Mouse (Mus musculus): ENCODE results near the gene Fig4.

The Fig4 gene

DNA sequence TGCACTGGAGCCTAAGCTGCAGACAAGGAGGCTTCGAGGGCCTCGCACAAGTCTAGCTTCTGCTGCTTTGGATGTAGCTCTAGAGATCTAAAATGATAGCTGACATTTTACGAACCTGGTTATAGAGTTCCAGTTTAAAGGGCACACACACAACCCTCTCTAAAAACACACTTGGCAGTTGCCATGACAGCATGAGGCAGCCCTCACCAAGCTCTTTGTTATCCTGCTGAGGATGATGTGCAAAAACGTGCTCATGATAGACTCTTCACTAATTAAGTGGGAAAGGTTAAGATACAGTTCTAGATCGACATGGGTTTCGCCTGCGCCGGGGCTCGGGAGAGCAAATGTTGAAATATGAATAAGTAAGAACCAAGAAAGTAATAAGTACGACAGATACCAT lies 84.2 kb downstream of the Fig4 start:
- no peak for DNase-seq (ENCODE audit: low read depth, low spot score)
- peaks cover 10% of the 10 kb centered on the region for H3K36me3 ChIP-seq (ENCODE audit: control insufficient read depth, insufficient read depth, low read length, poor library complexity, severe bottlenecking)
- H3K27me3 ChIP-seq (ENCODE audit: control insufficient read depth, insufficient read depth, low read length, poor library complexity, severe bottlenecking), result no peaks in the 10 kb centered on the region

DNA sequence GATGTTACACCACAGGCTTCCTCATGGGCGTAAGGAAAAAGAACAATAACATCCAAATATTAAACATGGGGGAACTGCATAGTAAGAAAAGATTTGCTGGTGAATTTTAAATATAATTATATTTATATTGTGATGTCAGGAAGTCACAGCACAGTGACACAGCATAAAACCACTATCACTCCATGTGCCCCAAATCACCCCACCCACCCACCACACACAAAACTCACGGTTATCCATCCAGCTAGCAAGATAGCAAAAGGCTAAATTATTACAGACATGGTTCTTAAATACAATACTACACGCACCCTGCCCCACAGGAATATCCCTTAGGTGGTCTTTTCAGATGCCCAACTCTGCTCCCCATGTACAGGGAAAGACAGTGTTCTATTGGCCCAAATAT lies 89.0 kb downstream of the Fig4 start:
- Histone ChIP-seq H3K27me3 (ENCODE audit: control insufficient read depth, insufficient read depth, low read length, poor library complexity, severe bottlenecking) (no peaks in the 10 kb centered on the region), H3K36me3 (ENCODE audit: control insufficient read depth, insufficient read depth, low read length, poor library complexity, severe bottlenecking) (peaks cover 4% of the 10 kb centered on the region; the same call in 1 of the 2 replicates)
- DNase-seq (ENCODE audit: low read depth, low spot score), result no peak

DNA sequence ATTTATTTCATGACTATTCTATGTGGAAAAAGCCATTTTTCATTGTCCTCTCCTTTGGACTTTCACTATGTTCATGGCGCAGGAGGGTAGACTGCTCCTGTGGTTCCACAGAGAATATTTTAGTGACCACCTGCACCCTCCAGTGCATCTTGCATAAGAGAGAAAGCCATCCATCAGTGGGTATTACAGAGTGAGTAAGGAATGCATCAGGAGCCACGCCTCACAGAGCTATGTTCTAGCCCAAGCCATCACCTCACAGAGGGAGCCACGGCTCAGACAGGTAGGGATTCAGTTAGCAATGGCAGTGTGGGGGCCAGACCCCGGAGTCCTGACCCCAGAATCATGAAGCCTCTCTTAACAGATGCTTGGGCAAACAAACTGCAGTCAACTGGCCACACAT lies 93.5 kb downstream of the Fig4 start:
- Histone ChIP-seq H3K27me3 (ENCODE audit: control insufficient read depth, insufficient read depth, low read length, poor library complexity, severe bottlenecking) (no peaks in the 10 kb centered on the region), H3K36me3 (ENCODE audit: control insufficient read depth, insufficient read depth, low read length, poor library complexity, severe bottlenecking) (peaks cover 3% of the 10 kb centered on the region; the same call in 1 of the 2 replicates)
- DNase-seq (ENCODE audit: low read depth, low spot score), result no peak

DNA sequence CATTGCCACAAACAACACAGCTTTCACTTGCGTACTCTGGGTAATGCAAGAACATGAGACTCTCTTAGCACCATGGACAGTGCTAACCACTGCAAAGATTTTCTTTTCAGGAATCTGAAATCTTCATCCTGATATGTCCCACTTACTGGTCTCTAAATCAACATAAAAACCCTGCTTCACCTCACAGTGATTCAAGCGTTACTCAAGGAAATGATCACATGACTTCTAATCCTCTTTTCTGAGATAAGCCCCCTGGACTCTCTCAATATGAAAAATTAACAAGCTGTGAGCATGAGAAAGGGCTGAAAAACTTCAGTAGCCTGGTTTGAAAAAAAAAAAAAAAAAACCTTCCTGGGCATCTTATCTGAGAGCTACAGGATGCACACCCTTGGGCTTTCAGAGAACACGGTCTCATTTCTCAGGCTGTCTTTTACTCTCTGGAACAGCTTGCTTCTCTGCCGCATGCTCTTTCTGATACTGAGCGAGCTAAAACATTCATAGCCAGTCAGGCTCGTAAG lies 94.1 kb downstream of the Fig4 start:
- no peaks in the 10 kb centered on the region for H3K27me3 ChIP-seq (ENCODE audit: control insufficient read depth, insufficient read depth, low read length, poor library complexity, severe bottlenecking)
- DNase-seq (ENCODE audit: low read depth, low spot score), result no peak
- peaks cover 3% of the 10 kb centered on the region; the same call in 1 of the 2 replicates for H3K36me3 ChIP-seq (ENCODE audit: control insufficient read depth, insufficient read depth, low read length, poor library complexity, severe bottlenecking)

DNA sequence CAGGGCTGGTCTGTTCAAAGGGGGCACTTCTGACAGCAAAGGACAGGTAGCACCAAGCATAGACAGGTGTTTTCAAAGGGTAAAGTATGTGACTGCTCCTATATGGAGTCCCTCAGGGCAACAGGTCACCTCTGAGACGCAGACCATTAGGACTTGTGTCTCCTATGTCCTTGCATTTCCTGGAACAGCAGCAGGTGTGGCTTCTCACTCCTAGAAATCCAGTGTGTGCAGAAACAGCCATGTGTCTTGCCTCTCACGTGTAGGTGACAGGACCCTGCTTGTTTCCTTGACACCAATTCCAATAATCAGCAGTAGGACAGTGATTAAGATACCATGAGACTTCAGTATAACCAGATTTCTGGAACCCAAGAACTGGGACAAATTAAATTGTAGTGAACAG lies 97.4 kb downstream of the Fig4 start:
- H3K36me3 ChIP-seq (ENCODE audit: control insufficient read depth, insufficient read depth, low read length, poor library complexity, severe bottlenecking), result peaks cover 5% of the 10 kb centered on the region; the same call in 1 of the 2 replicates
- H3K27me3 ChIP-seq (ENCODE audit: control insufficient read depth, insufficient read depth, low read length, poor library complexity, severe bottlenecking), result no peaks in the 10 kb centered on the region
- DNase-seq (ENCODE audit: low read depth, low spot score), result no peak

DNA sequence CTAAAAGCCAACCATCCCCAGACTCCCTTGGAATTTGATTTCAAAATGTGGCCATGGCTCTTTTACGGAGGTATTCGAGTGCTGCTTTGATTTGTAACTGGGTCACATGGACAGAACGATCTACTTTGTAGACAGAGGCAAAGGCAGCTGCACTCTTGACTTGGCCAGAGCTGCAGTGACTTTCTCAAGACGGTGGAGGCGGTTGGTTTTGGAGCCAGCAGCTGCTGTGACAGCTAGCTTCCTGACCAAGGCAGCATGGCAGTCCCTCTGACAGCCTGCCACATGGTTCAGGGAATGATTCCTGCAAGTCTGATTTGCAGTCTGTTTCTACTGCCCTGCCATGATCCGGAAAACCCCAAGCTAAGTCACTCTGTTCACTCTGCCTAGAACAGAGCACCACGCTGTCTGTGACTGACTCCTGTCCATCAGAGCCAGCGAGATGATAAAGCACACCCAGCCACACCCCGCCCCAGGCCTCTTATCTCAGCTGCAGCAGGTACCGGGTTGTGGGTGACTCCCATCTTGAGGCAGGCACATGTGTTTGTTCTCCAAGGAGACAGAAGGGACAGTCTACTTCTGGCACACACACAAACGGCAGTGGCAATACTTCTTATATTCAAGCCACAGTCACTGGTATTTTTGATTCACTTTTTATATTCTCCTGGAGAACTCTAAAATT lies 98.3 kb downstream of the Fig4 start:
- no peak for DNase-seq (ENCODE audit: low read depth, low spot score)
- H3K36me3 ChIP-seq (ENCODE audit: control insufficient read depth, insufficient read depth, low read length, poor library complexity, severe bottlenecking), result peaks cover 6% of the 10 kb centered on the region; the same call in 1 of the 2 replicates
- no peaks in the 10 kb centered on the region for H3K27me3 ChIP-seq (ENCODE audit: control insufficient read depth, insufficient read depth, low read length, poor library complexity, severe bottlenecking)

DNA sequence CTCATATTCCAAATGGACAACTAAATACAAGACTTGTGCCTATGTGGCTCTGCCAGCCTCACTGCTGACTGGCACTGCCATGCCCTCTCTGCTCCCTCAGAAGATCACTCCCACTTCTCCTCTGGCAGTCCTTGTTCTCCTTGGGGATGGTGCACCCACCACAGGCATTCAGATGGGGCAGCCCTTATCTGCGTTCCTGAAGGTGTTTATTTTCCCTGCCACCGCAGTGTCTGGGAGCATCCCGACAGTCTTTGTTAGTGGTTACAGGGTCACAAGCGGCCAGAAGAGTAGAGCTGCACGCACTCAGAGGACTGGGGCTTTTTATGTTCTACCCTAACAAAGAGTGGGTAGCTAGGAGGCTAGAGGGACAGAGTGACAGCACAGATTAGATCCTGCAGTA lies 98.9 kb downstream of the Fig4 start:
- Histone ChIP-seq H3K27me3 (ENCODE audit: control insufficient read depth, insufficient read depth, low read length, poor library complexity, severe bottlenecking) (no peaks in the 10 kb centered on the region), H3K36me3 (ENCODE audit: control insufficient read depth, insufficient read depth, low read length, poor library complexity, severe bottlenecking) (peaks cover 6% of the 10 kb centered on the region; the same call in 1 of the 2 replicates)
- DNase-seq (ENCODE audit: low read depth, low spot score), result no peak

DNA sequence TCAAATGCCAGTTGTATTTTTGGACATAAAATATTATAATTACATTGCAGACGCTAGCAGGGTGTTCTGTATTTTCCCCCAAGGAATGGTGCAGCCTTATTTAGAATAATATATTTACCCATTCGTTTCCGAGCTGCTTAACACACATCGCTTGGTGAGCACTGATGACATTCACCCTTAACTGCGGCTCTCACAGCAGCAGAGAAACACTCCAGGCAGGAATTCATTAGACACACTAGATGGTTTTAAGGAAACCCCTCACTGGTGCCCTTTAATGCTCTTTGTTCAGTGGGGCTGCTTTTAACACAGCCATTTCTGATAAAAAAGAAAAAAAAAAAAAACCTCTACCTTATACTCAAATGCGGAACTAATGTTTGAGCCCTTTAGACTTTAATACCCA lies 104.3 kb downstream of the Fig4 start:
- Histone ChIP-seq H3K27me3 (ENCODE audit: control insufficient read depth, insufficient read depth, low read length, poor library complexity, severe bottlenecking) (no peaks in the 10 kb centered on the region), H3K36me3 (ENCODE audit: control insufficient read depth, insufficient read depth, low read length, poor library complexity, severe bottlenecking) (peaks cover 4% of the 10 kb centered on the region; the same call in 1 of the 2 replicates)
- DNase-seq (ENCODE audit: low read depth, low spot score), result no peak

DNA sequence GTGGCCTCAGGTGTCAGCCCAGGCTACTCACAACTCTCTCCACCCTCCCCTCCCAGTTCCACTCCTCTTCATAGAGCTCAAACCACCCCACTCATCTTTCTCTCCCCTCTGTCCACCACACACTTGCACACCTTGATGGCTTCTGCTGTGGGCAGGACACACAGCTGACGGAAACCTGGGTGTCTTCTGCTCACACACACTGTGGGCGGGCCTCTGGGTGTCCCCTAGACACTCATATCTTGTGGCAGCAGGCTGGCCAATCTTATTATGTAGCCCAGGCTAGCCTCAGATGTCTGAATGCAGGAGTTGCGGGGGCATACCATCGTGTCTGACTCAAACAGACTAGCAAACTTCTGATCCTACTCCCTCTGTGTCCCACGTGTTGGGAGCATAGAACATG lies 105.3 kb downstream of the Fig4 start:
- Histone ChIP-seq H3K36me3 (ENCODE audit: control insufficient read depth, insufficient read depth, low read length, poor library complexity, severe bottlenecking) (peaks cover 2% of the 10 kb centered on the region; the same call in 1 of the 2 replicates), H3K27me3 (ENCODE audit: control insufficient read depth, insufficient read depth, low read length, poor library complexity, severe bottlenecking) (no peaks in the 10 kb centered on the region)
- no peak for DNase-seq (ENCODE audit: low read depth, low spot score)

DNA sequence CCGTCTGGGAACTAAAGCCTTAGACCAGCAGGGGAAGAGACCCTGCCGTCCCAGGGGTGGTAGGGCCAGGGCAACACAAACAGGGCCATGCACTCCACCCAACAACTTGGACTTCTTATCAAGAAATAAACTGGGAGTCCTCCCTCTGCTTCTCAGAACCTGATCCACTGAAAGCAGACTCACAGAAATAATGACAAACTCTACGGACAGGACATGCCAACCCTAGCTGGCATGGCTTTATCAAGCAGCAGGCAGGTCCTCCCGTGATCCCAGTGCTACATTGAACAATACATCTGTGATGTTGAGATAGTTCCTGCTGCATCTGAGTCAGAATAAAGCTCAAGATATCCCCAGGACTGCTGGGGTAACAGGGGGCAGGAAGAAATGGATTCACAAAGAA lies 106.8 kb downstream of the Fig4 start:
- DNase-seq (ENCODE audit: low read depth, low spot score), result no peak
- peaks cover 2% of the 10 kb centered on the region; the same call in 1 of the 2 replicates for H3K36me3 ChIP-seq (ENCODE audit: control insufficient read depth, insufficient read depth, low read length, poor library complexity, severe bottlenecking)
- no peaks in the 10 kb centered on the region for H3K27me3 ChIP-seq (ENCODE audit: control insufficient read depth, insufficient read depth, low read length, poor library complexity, severe bottlenecking)

DNA sequence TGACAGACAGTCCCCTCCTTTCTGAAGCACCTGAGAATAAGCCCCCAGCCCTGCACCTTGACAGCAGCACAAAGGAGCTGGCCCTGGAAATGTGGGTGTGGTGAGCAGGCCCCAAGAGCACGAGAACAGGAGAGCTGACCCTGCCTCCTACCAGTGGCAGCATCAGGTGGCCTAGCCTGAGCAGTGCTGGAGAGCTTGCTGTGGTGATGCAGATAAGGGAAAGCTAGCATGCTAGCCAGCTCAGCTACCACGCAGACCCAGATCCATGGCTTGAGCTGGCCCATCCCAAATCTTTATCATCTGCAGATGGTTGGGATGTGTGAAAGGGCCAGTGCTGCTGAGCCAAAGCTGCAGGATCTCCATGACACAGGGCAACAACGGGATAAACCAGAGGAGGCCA lies 113.7 kb downstream of the Fig4 start:
- no peaks in the 10 kb centered on the region; the same call in none of the 2 replicates for H3K36me3 ChIP-seq (ENCODE audit: control insufficient read depth, insufficient read depth, low read length, poor library complexity, severe bottlenecking)
- DNase-seq (ENCODE audit: low read depth, low spot score), result no peak
- H3K27me3 ChIP-seq (ENCODE audit: control insufficient read depth, insufficient read depth, low read length, poor library complexity, severe bottlenecking), result no peaks in the 10 kb centered on the region

DNA sequence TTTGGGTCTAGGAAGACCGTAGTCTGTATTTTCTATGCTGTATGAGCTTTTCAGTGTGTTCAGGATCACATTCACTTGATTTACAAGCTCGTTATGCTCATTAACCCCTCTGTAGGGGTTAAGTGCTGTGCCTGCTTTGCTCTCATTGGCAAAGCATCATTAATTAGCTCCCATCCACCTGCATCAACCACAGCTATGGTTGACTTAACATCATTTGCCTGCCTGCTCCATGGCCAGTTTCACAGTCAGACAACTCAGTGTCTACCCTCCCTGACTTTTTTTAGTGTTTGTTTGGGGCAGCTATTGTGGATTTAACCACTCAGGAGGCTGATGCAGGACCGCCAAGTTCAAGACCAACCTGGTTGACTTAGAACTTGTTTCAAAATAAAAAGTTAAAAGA lies 119.1 kb downstream of the Fig4 start:
- no peaks in the 10 kb centered on the region; the same call in none of the 2 replicates for H3K36me3 ChIP-seq (ENCODE audit: control insufficient read depth, insufficient read depth, low read length, poor library complexity, severe bottlenecking)
- no peak for DNase-seq (ENCODE audit: low read depth, low spot score)
- H3K27me3 ChIP-seq (ENCODE audit: control insufficient read depth, insufficient read depth, low read length, poor library complexity, severe bottlenecking), result no peaks in the 10 kb centered on the region

DNA sequence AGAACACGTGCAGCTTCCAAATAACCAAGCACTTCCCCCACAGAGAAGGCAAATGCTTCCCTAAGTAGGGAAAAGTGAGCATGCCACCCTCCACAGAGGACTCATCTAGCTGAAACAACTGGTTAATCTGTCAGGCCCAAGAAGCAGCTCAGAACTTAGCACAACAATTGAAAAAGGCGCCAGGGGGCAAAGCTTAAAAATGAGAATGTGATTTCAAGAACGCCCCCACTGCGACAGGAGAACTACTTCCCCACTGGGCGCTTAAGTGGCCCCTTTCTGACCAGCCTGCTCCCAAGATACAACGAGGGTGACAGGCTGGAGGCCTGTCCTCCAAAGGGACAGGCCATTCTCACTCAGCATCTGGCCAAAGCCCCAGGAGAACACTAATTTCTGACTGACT lies 120.4 kb downstream of the Fig4 start:
- Histone ChIP-seq H3K27me3 (ENCODE audit: control insufficient read depth, insufficient read depth, low read length, poor library complexity, severe bottlenecking) (no peaks in the 10 kb centered on the region), H3K36me3 (ENCODE audit: control insufficient read depth, insufficient read depth, low read length, poor library complexity, severe bottlenecking) (no peaks in the 10 kb centered on the region; the same call in none of the 2 replicates)
- no peak for DNase-seq (ENCODE audit: low read depth, low spot score)

DNA sequence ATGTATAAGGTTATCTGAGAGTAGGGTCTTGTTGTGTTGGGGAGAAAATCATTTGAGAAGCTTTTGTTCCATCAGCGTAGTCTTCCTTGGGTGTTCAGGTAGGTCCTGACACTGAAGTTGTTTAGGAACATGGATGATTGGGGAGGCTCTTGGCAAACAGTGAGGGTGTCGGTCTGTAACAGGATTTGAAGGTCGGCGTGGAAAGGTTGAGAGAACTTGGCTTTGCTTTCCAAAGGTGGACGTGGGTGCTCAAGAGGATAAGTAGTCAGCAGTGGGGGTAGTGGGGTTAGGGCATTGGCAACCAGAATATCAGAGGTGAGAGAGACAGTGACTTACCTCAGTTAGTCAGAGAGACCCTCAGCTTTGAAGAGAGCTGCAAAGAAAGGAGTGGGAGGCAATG lies 136.9 kb downstream of the Fig4 start:
- DNase-seq (ENCODE audit: low read depth, low spot score), result no peak

DNA sequence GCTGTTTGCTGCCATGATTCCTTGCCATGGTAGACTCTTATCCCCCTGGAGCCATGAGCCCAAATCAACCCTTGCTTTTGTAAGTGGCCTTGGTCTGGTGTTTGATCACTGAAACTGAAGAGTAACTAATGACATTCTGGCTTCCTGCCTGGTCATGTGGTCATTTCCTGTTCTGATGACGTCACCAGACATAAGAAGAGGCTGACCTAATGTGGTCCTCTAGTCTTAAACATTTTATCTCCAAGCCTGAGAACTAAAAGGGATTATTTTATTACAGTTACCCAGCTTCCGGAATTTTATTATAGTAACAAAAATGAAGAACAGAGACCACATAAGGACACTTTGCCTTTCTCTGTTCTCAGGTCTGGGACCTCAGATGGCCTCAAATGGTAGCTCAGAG lies 140.0 kb downstream of the Fig4 start:
- DNase-seq (ENCODE audit: low read depth, low spot score), result no peak
- no peaks in the 10 kb centered on the region for H3K27me3 ChIP-seq (ENCODE audit: control insufficient read depth, insufficient read depth, low read length, poor library complexity, severe bottlenecking)
- no peaks in the 10 kb centered on the region for H3K36me3 ChIP-seq (ENCODE audit: control insufficient read depth, insufficient read depth, low read length, poor library complexity, severe bottlenecking)

More for the DNA sequence above, 136.9 kb downstream of the Fig4 start:
- no peaks in the 10 kb centered on the region for H3K27me3 ChIP-seq (ENCODE audit: control insufficient read depth, insufficient read depth, low read length, poor library complexity, severe bottlenecking)
- H3K36me3 ChIP-seq (ENCODE audit: control insufficient read depth, insufficient read depth, low read length, poor library complexity, severe bottlenecking), result no peaks in the 10 kb centered on the region

DNA sequence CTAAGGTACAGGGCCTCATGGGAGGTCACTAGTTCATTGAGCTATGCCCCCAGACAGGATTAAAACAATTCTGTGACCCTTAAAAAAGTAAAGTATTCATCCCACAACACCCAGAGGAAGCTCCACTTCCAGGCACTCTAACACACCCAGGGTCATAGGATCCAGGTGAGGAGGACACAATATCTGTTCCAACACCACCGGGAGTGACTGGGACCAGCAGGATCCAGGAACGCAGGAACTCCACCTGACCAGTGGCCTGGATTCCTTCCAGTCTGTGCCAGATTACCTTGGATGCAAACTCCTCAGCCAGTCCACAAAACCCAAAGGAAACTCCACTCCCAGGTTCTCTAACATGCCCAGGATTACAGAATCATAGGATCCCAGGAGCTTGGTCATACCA lies 145.8 kb downstream of the Fig4 start:
- no peak for DNase-seq (ENCODE audit: low read depth, low spot score)
- no peaks in the 10 kb centered on the region for H3K27me3 ChIP-seq (ENCODE audit: control insufficient read depth, insufficient read depth, low read length, poor library complexity, severe bottlenecking)

More for the DNA sequence above, 145.8 kb downstream of the Fig4 start:
- no peaks in the 10 kb centered on the region for H3K36me3 ChIP-seq (ENCODE audit: control insufficient read depth, insufficient read depth, low read length, poor library complexity, severe bottlenecking)
